Mouse (Mus musculus) heart, embryonic 13.5 days (tissue): ENCODE results near the gene Prr23a2. TPM values are rescaled to one million over a fixed set of nuclear protein-coding genes. Genes with fewer than 3 reads are reported as not detected.
A peak's percentile ranks its signal among the peaks of the same experiment; 100 is the strongest.

ENCODE experiments used
- ATAC-seq: fragments of 200-750 bp; cut with Nextera tagmentation; 2 replicates; pipeline ENCODE4 v1.8.0; 2017; ENCODE audit warnings: moderate TSS enrichment; ENCODE audit not compliant: insufficient number of reproducible peaks, low FRiP score, low TSS enrichment; ENCODE audit errors: extremely low read depth
- H3K27ac ChIP-seq: fragments of 300-500 bp; sonication (generic); replicated peaks from 2 replicates; pipeline ENCODE4 v1.5.1; 2015; ENCODE audit warnings: moderate library complexity, mild to moderate bottlenecking, inconsistent platforms
- H3K27me3 ChIP-seq: fragments of 300-500 bp; sonication (generic); replicated peaks from 2 replicates; pipeline ENCODE4 v1.6.1; 2015; ENCODE audit warnings: mild to moderate bottlenecking, inconsistent platforms
- H3K36me3 ChIP-seq: fragments of 300-500 bp; sonication (generic); 2 replicates; pipeline ENCODE4 v1.6.1; 2015; ENCODE audit warnings: mild to moderate bottlenecking, inconsistent platforms
- H3K4me1 ChIP-seq: fragments of 300-500 bp; sonication (generic); 2 replicates; pipeline ENCODE4 v1.6.1; 2015; ENCODE audit warnings: inconsistent platforms
- H3K4me2 ChIP-seq: fragments of 300-500 bp; sonication (generic); 2 replicates; pipeline ENCODE4 v1.6.1; 2015; ENCODE audit warnings: inconsistent platforms, mild to moderate bottlenecking, moderate library complexity
- H3K4me3 ChIP-seq: fragments of 300-500 bp; sonication (generic); 2 replicates; pipeline ENCODE4 v1.5.1; 2015; ENCODE audit warnings: moderate library complexity, mild to moderate bottlenecking, inconsistent platforms
- H3K9ac ChIP-seq: fragments of 300-500 bp; sonication (generic); 2 replicates; pipeline ENCODE4 v1.6.1; 2015; ENCODE audit warnings: inconsistent platforms, mild to moderate bottlenecking, moderate library complexity
- H3K9me3 ChIP-seq: fragments of 300-500 bp; sonication (generic); 2 replicates; pipeline ENCODE4 v1.6.1; 2016; ENCODE audit warnings: inconsistent platforms
- WGBS: fragments of 180-500 bp; shearing (Covaris S2); methylation state at CpG from one replicate; pipeline ENCODE4 v1.1.7; 2015; ENCODE audit warnings: mixed read lengths; 5-methylcytosine and 5-hydroxymethylcytosine counted together
- polyA plus RNA-seq: library from polyadenylated mRNA; unstranded; fragments of >200 nt; fragmentation: Nextera tagmentation; extraction: Ambion mirVana; gene quantifications from 2 replicates; pipeline ENCODE4 v1.2.1, GENCODE M21; 2015

Gene Prr23a2
- polyA plus RNA-seq, 1 experiment from 2014 or later, result not detected

DNA sequence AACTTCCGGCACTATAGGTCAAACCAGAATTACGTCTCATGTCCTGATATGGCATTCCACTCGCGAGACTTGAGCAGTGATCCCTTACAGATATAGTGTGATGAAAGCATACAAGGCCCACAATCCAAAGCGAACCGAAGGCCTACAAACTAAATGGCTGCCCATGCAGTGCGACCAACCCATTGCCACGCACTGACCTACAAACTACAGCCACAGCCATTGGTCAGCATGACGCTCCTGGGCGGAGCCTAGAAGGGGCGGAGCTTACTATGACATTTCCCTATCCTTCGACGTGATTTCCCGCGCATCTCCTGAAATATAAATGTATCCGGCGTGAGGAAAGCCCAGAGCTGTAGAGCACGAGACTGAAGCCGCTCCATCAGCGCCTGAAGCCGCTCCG lies 14.2 kb upstream of the Prr23a2 start, which contains the start of gene Prr23a1:
Gene Prr23a1 (plus strand): TSS at position 387 of the 400 bp plus-strand sequence.
- WGBS, result 46% methylated on average over 22 of the region's 22 CpGs
- H3K4me1 ChIP-seq, result no peaks in the 10 kb centered on the region
- peak within 1 kb of the TSS; percentile 58 for H3K4me2 ChIP-seq
- H3K9me3 ChIP-seq, result no peaks in the 10 kb centered on the region
- peaks cover 14% of the 10 kb centered on the region; the same call in 1 of the 2 replicates for H3K27me3 ChIP-seq
- no peak within 1 kb of the TSS for H3K27ac ChIP-seq
- H3K4me3 ChIP-seq, result peak within 1 kb of the TSS; percentile 32
- no peaks in the 10 kb centered on the region for H3K36me3 ChIP-seq
- no peak for ATAC-seq
- no peak within 1 kb of the TSS for H3K9ac ChIP-seq

DNA sequence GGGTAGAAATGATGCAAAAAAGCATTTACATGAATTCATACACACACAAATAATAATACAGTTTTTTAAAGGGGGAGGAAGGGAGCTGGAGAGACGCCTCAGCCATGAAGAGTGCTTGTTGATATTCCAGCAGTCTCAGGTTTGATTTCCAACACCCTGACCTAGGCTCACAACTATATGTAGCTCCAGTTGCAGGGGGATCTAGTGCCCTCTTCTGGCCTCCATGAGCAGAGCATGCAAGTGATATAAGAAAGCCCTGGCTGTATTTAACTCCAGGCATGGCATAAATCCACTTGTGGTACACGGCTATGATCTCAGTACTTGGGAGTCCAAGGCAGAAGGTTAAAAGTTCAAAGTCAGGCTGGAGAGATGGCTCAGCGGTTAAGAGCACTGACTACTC lies 7.2 kb downstream of the Prr23a2 start:
- ATAC-seq, result no peak
- Histone ChIP-seq H3K4me2 (no peak overlapping the region), H3K4me3 (no peak overlapping the region), H3K36me3 (no peaks in the 10 kb centered on the region), H3K9me3 (no peaks in the 10 kb centered on the region), H3K27me3 (peaks cover 32% of the 10 kb centered on the region), H3K4me1 (no peaks in the 10 kb centered on the region), H3K9ac (no peak overlapping the region), H3K27ac (no peak overlapping the region)
- WGBS, result 55% methylated on average over 3 of the region's 3 CpGs

- no peak within 1 kb of the TSS for H3K9ac ChIP-seq
- WGBS, result 28% methylated on average over 22 of the region's 22 CpGs
- H3K27me3 ChIP-seq, result peaks cover 32% of the 10 kb centered on the region
- no peak within 1 kb of the TSS for H3K27ac ChIP-seq
- H3K4me2 ChIP-seq, result peak within 1 kb of the TSS; percentile 55
- ATAC-seq, result no peak
- no peaks in the 10 kb centered on the region for H3K4me1 ChIP-seq
- peak within 1 kb of the TSS; percentile 27 for H3K4me3 ChIP-seq
- H3K9me3 ChIP-seq, result no peaks in the 10 kb centered on the region
- no peaks in the 10 kb centered on the region for H3K36me3 ChIP-seq
Measured at GRCm38 (mm10) chr9:98864571-98864970, 8.3 kb downstream of the Prr23a2 start, which contains the start of gene Prr23a3. Gene Prr23a3, plus strand, starts transcription at chr9:98864767.

DNA sequence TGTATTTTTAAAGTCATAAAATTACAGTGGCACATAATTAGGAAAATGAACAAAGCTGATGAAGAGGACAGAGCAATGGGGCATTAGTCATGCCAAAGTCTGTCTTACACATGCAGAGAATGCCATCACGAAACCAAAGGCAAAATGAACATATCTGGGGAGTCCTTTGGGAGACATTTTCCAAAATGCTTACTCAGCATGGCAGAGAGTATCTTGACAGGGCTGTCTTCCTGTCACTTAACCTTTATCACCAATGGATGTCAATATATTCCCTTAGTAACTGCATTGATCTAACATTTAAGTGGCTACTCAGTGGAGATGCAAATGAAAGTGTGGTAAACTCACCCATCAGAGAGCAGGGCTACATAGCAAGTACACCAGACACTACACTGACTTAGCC lies 45.2 kb downstream of the Prr23a2 start:
- Histone ChIP-seq H3K9ac (no peak overlapping the region), H3K36me3 (no peaks in the 10 kb centered on the region), H3K4me3 (no peak overlapping the region), H3K9me3 (peaks cover 16% of the 10 kb centered on the region), H3K4me2 (no peak overlapping the region), H3K27ac (no peak overlapping the region), H3K4me1 (no peaks in the 10 kb centered on the region), H3K27me3 (no peaks in the 10 kb centered on the region)
- 67% methylated on average over 1 of the region's 1 CpGs for WGBS
- ATAC-seq, result no peak

- H3K9me3 ChIP-seq, result peaks cover 2% of the 10 kb centered on the region
- 82% methylated on average over 2 of the region's 2 CpGs for WGBS
- no peak within 1 kb of the TSS for H3K4me2 ChIP-seq
- H3K27me3 ChIP-seq, result no peaks in the 10 kb centered on the region
- no peak for ATAC-seq
- no peak within 1 kb of the TSS for H3K27ac ChIP-seq
- no peaks in the 10 kb centered on the region for H3K36me3 ChIP-seq
- H3K4me1 ChIP-seq, result no peaks in the 10 kb centered on the region
- H3K9ac ChIP-seq, result no peak within 1 kb of the TSS
- no peak within 1 kb of the TSS for H3K4me3 ChIP-seq
Measured at GRCm38 (mm10) chr9:98902819-98903218, 46.5 kb downstream of the Prr23a2 start, which contains the start of gene 7420426K07Rik. Gene 7420426K07Rik, plus strand, starts transcription at chr9:98903119.

Other genes starting within 250 kb of the Prr23a2 start
- gene Prr23a1, start 14.0 kb upstream of the Prr23a2 start, polyA plus RNA-seq, result not detected in 2 replicates
- gene Prr23a3, start 8.3 kb downstream of the Prr23a2 start, polyA plus RNA-seq, result not detected in 2 replicates
- gene 7420426K07Rik, start 46.6 kb downstream of the Prr23a2 start, polyA plus RNA-seq, result not detected in 2 replicates
- not detected in 2 replicates for gene Foxl2, start 98.8 kb downstream of the Prr23a2 start, polyA plus RNA-seq
- 26.6 and 33.5 TPM in 2 replicates for gene Faim, start 129.9 kb downstream of the Prr23a2 start, polyA plus RNA-seq
- not detected in 2 replicates for gene Gm1123, start 179.2 kb downstream of the Prr23a2 start, polyA plus RNA-seq